Mouse (Mus musculus) kidney, postnatal 0 days (tissue): ENCODE measurements around the gene Ddx5. TPM values are rescaled to one million over a fixed set of nuclear protein-coding genes. Genes with fewer than 3 reads are reported as not detected.

Experiments used
- ATAC-seq: fragments of 200-750 bp; cut with Nextera tagmentation; replicated peaks from 2 replicates; pipeline ENCODE4 v1.8.0; 2017; ENCODE audit warnings: low read depth, moderate number of reproducible peaks, moderate TSS enrichment, moderate library complexity; ENCODE audit not compliant: low FRiP score
- DNase-seq: peaks from one replicate; pipeline ENCODE4 v3.0.0-alpha.2; 2016; ENCODE audit warnings: low spot score
- H3K27ac ChIP-seq: fragments of 300-500 bp; sonication (generic); 2 replicates; pipeline ENCODE4 v1.5.1; 2014; ENCODE audit warnings: mild to moderate bottlenecking
- H3K27me3 ChIP-seq: fragments of 300-500 bp; sonication (generic); 2 replicates; pipeline ENCODE4 v1.6.1; 2014; ENCODE audit warnings: low read length, mixed read lengths; ENCODE audit not compliant: insufficient read depth
- H3K36me3 ChIP-seq: fragments of 300-500 bp; sonication (generic); 2 replicates; pipeline ENCODE4 v1.6.1; 2014; ENCODE audit warnings: low read length, mixed read lengths; ENCODE audit not compliant: insufficient read depth
- H3K4me1 ChIP-seq: fragments of 300-500 bp; sonication (generic); replicated peaks from 2 replicates; pipeline ENCODE4 v1.6.1; 2014; ENCODE audit warnings: antibody characterized with exemption, low read length, mixed read lengths; ENCODE audit not compliant: insufficient read depth
- H3K4me2 ChIP-seq: fragments of 300-500 bp; sonication (generic); 2 replicates; pipeline ENCODE4 v1.6.1; 2014; ENCODE audit warnings: mild to moderate bottlenecking, low read length, moderate library complexity, mixed read lengths
- H3K4me3 ChIP-seq: fragments of 300-500 bp; sonication (generic); replicated peaks from 2 replicates; pipeline ENCODE4 v1.5.1; 2014; ENCODE audit warnings: low read depth, low read length
- H3K9ac ChIP-seq: fragments of 300-500 bp; sonication (generic); 2 replicates; pipeline ENCODE4 v1.6.1; 2014; ENCODE audit warnings: low read depth, low read length
- H3K9me3 ChIP-seq: fragments of 300-500 bp; sonication (generic); replicated peaks from 2 replicates; pipeline ENCODE4 v1.6.1; 2016; ENCODE audit warnings: low read length, inconsistent platforms, mixed read lengths
- CTCF ChIP-seq: IDR thresholded peaks from 2 replicates; pipeline ENCODE4 v1.5.1; 2016; ENCODE audit warnings: antibody characterized with exemption, low read depth, mild to moderate bottlenecking, moderate library complexity
- WGBS: fragments of 180-500 bp; shearing (Covaris S2); extraction: QIAGEN DNeasy Blood & Tissue Kit; methylation state at CpG from one replicate; pipeline ENCODE4 v1.1.7; 2014; 5-methylcytosine and 5-hydroxymethylcytosine counted together
- polyA plus RNA-seq: library from polyadenylated mRNA; unstranded; fragments of >200 nt; fragmentation: Nextera tagmentation; extraction: Ambion mirVana; gene quantifications from 2 replicates; pipeline ENCODE4 v1.2.1, GENCODE M21; 2015

The Ddx5 gene
- polyA plus RNA-seq, 1 experiment from 2014 or later, result 297 TPM

GRCm38 (mm10) chr11:106770195-106770974, 18.6 kb downstream of the Ddx5 start:
- no peak overlapping the region for H3K9ac ChIP-seq

GRCm38 (mm10) chr11:106767516-106767915, 21.5 kb downstream of the Ddx5 start:
- H3K9me3 ChIP-seq, result peaks cover 4% of the 10 kb centered on the region; the same call in 1 of the 2 replicates
- peaks cover 38% of the 10 kb centered on the region for H3K36me3 ChIP-seq
- no peak for TF ChIP-seq CTCF
- no peaks in the 10 kb centered on the region for H3K27me3 ChIP-seq
- no peak for ATAC-seq
- H3K27ac ChIP-seq, result no peak overlapping the region
- H3K4me1 ChIP-seq, result peaks cover 7% of the 10 kb centered on the region
- no peak overlapping the region for H3K4me3 ChIP-seq
- DNase-seq, result no peak
- 95% methylated on average over 4 of the region's 4 CpGs for WGBS
- H3K9ac ChIP-seq, result no peak overlapping the region
- no peak overlapping the region for H3K4me2 ChIP-seq

More at GRCm38 (mm10) chr11:106770195-106770974, 18.6 kb downstream of the Ddx5 start:
- Histone ChIP-seq H3K4me3 (no peak overlapping the region), H3K27me3 (no peaks in the 10 kb centered on the region), H3K9me3 (peaks cover 4% of the 10 kb centered on the region; the same call in 1 of the 2 replicates), H3K36me3 (peaks cover 59% of the 10 kb centered on the region), H3K4me2 (no peak overlapping the region), H3K27ac (no peak overlapping the region), H3K4me1 (no peaks in the 10 kb centered on the region)
- DNase-seq, result no peak
- WGBS, result 93% methylated on average over 9 of the region's 9 CpGs
- peak; percentile 75 for TF ChIP-seq CTCF
- ATAC-seq, result no peak

GRCm38 (mm10) chr11:106766611-106767162, 22.3 kb downstream of the Ddx5 start:
- H3K9ac ChIP-seq, result no peak overlapping the region
- H3K4me1 ChIP-seq, result peaks cover 8% of the 10 kb centered on the region
- H3K4me3 ChIP-seq, result no peak overlapping the region
- no peak overlapping the region for H3K4me2 ChIP-seq
- H3K27me3 ChIP-seq, result no peaks in the 10 kb centered on the region
- peaks cover 33% of the 10 kb centered on the region for H3K36me3 ChIP-seq
- WGBS, result 81% methylated on average over 4 of the region's 4 CpGs
- DNase-seq, result no peak
- no peak for ATAC-seq
- H3K9me3 ChIP-seq, result peaks cover 4% of the 10 kb centered on the region; the same call in 1 of the 2 replicates
- H3K27ac ChIP-seq, result no peak overlapping the region
- TF ChIP-seq CTCF, result no peak

DNA sequence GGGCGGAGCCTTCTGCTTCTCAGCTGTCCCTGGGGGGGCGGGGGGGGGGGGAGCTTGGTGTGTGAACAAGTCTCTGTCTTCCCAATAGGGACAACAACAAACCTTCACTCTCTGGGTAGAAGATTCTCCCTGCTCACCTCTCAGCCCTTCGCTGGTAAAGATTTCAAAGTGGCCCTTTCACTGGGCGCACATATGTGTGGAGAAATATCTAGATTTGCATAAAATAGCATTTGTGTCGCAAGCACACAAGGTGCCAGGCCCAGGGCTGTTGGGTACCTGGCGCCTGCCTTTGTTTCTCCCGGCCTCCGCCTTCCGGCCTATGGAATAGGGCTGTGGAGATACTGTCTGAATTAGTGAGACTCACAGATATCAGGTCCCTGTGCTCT, 26.2 kb downstream of the Ddx5 start:
- 68% methylated on average over 9 of the region's 9 CpGs for WGBS
- no peak for DNase-seq

GRCm38 (mm10) chr11:106762139-106762799, 26.7 kb downstream of the Ddx5 start:
- DNase-seq (peak; percentile 90), ATAC-seq (peak; percentile 73)
- Histone ChIP-seq H3K9me3 (no peaks in the 10 kb centered on the region), H3K36me3 (peaks cover 5% of the 10 kb centered on the region; the same call in 1 of the 2 replicates), H3K4me3 (no peak overlapping the region), H3K4me1 (peaks cover 8% of the 10 kb centered on the region), H3K4me2 (no peak overlapping the region), H3K27ac (peak overlapping the region; percentile 83), H3K9ac (no peak overlapping the region), H3K27me3 (no peaks in the 10 kb centered on the region)
- TF ChIP-seq CTCF, result peak; percentile 9; the same call in 1 of the 2 replicates
- 14% methylated on average over 5 of the region's 5 CpGs for WGBS

More for the DNA sequence above, 26.2 kb downstream of the Ddx5 start:
- Histone ChIP-seq H3K36me3 (peaks cover 10% of the 10 kb centered on the region), H3K4me1 (peaks cover 8% of the 10 kb centered on the region), H3K9me3 (peaks cover 2% of the 10 kb centered on the region; the same call in 1 of the 2 replicates), H3K9ac (no peak overlapping the region), H3K4me2 (no peak overlapping the region), H3K4me3 (no peak overlapping the region), H3K27me3 (no peaks in the 10 kb centered on the region), H3K27ac (peak overlapping the region; percentile 83)
- TF ChIP-seq CTCF, result no peak
- no peak for ATAC-seq

GRCm38 (mm10) chr11:106760511-106760910, 28.5 kb downstream of the Ddx5 start:
- Histone ChIP-seq H3K9ac (no peak overlapping the region), H3K4me2 (no peak overlapping the region), H3K4me1 (peaks cover 8% of the 10 kb centered on the region), H3K4me3 (no peak overlapping the region), H3K9me3 (no peaks in the 10 kb centered on the region), H3K27ac (no peak overlapping the region), H3K27me3 (no peaks in the 10 kb centered on the region), H3K36me3 (no peaks in the 10 kb centered on the region)
- ATAC-seq (no peak), DNase-seq (no peak)
- WGBS, result 92% methylated on average over 5 of the region's 5 CpGs
- TF ChIP-seq CTCF, result no peak
